ENCODE assay signal across 8 mouse cellular contexts in the genomic region with DNA sequence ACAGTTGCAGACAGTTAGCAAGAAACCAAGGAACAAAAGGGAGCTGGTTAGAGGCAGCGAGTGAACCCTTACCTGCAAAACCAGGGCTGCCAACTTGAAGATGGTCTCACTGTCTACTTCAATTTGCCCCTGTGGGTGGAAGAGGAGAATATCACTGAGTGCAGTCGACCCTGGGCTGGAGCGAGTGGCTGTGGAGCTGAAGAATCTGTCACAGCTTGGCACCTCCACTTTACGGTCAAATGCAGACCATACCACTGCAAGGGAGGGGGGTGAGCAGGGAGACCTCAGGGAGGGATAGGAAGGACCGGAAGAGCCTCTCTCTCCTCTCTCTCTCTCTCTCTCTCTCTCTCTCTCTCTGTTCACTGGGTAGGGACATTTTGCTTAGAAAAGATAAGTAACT.
DNase-seq lines count a peak whose midpoint lies in the region; ATAC-seq and TF ChIP-seq lines count a peak whose summit lies in the region.

No protein-coding gene starts in this region.

- ATAC-seq in intestine, embryonic 15.5 days = peak; percentile 76
- ATAC-seq in midbrain, embryonic 14.5 days (ENCODE audit: low FRiP score, low TSS enrichment) = no peak

- H3K9ac ChIP-seq in intestine, embryonic 15.5 days = peak overlapping the region; percentile 21; the same call in 1 of the 2 replicates
- H3K9ac ChIP-seq in midbrain, embryonic 14.5 days (replicated peaks; ENCODE audit: low read length) = no peak overlapping the region

- no peaks in the 10 kb centered on the region for H3K9me3 ChIP-seq in intestine, embryonic 15.5 days
- H3K9me3 ChIP-seq in midbrain, embryonic 14.5 days (ENCODE audit: control insufficient read depth, low read length) = no peaks in the 10 kb centered on the region

- 15% methylated on average over 5 of the region's 5 CpGs for WGBS in intestine, embryonic 15.5 days
- 4% methylated on average over 5 of the region's 5 CpGs for WGBS in midbrain, embryonic 14.5 days
- WGBS in cerebellum, adult 2 months = 26% methylated on average over 5 of the region's 5 CpGs

- peak; percentile 12 to 25 for DNase-seq in cerebellum, postnatal 14 days
- no peak for DNase-seq in cerebellum, postnatal 36 days
- peak; percentile 23 for DNase-seq in T-cell, adult 2 months (ENCODE audit: low spot score)
- DNase-seq in midbrain, embryonic 14.5 days = peak; percentile 62
- DNase-seq in yolk sac, embryonic 10.5 days (ENCODE audit: low spot score) = peak; percentile 77
- no peak for DNase-seq in cerebellum, adult 2 months
- DNase-seq in cerebellum, adult 9-11 months = no peak

- TF ChIP-seq POLR2A in cerebellum, adult 2 months (IDR thresholded peaks at IDR 0.05; ENCODE audit: borderline replicate concordance, insufficient read depth, low read length) = no peak

- TF ChIP-seq CTCF in cerebellum, adult 2 months (IDR thresholded peaks at IDR 0.05; ENCODE audit: borderline replicate concordance, insufficient read depth, low read depth, low read length) = no peak

- no peaks in the 10 kb centered on the region for H3K36me3 ChIP-seq in intestine, embryonic 15.5 days
- H3K36me3 ChIP-seq in midbrain, embryonic 14.5 days (ENCODE audit: control insufficient read depth, insufficient read depth, low read length) = no peaks in the 10 kb centered on the region

- H3K27ac ChIP-seq in intestine, embryonic 15.5 days = peak overlapping the region; percentile 54; the same call in 1 of the 2 replicates
- no peak overlapping the region for H3K27ac ChIP-seq in midbrain, embryonic 14.5 days (replicated peaks; ENCODE audit: low read depth, low read length)
- no peak overlapping the region for H3K27ac ChIP-seq in cerebellum, adult 2 months (ENCODE audit: insufficient read depth, low read length)

- H3K4me1 ChIP-seq in intestine, embryonic 15.5 days (replicated peaks) = peaks cover 23% of the 10 kb centered on the region
- H3K4me1 ChIP-seq in midbrain, embryonic 14.5 days (ENCODE audit: control insufficient read depth, insufficient read depth, low read length) = peaks cover 19% of the 10 kb centered on the region
- no peaks in the 10 kb centered on the region for H3K4me1 ChIP-seq in cerebellum, adult 2 months (ENCODE audit: control insufficient read depth, insufficient read depth, low read length)

- H3K4me3 ChIP-seq in intestine, embryonic 15.5 days (replicated peaks) = peak overlapping the region; percentile 25
- no peak overlapping the region for H3K4me3 ChIP-seq in midbrain, embryonic 14.5 days (replicated peaks; ENCODE audit: low read depth, low read length)
- no peak overlapping the region for H3K4me3 ChIP-seq in cerebellum, adult 2 months (replicated peaks; ENCODE audit: insufficient read depth, low read depth, low read length)

- peak overlapping the region; percentile 44 for H3K4me2 ChIP-seq in intestine, embryonic 15.5 days (replicated peaks)
- H3K4me2 ChIP-seq in midbrain, embryonic 14.5 days (ENCODE audit: low read length) = peak overlapping the region; percentile 35

- no peaks in the 10 kb centered on the region for H3K27me3 ChIP-seq in intestine, embryonic 15.5 days (replicated peaks)
- no peaks in the 10 kb centered on the region for H3K27me3 ChIP-seq in midbrain, embryonic 14.5 days (ENCODE audit: control insufficient read depth, insufficient read depth, low read length)
- no peaks in the 10 kb centered on the region for H3K27me3 ChIP-seq in cerebellum, adult 2 months (ENCODE audit: control insufficient read depth, insufficient read depth, low read length)

Comparison
In these comparisons a context has a peak if more than half of its experiments do, and no peak if none do; other contexts are left out.
1. DNase-seq: peak in cerebellum, postnatal 14 days (2 of 2), T-cell, adult 2 months (single experiment), midbrain, embryonic 14.5 days (single experiment) and yolk sac, embryonic 10.5 days (single experiment); none in cerebellum, postnatal 36 days (0 of 2), cerebellum, adult 2 months (0 of 2) and cerebellum, adult 9-11 months (single experiment).